Mouse (Mus musculus) forebrain, postnatal 0 days (tissue): ENCODE results near the gene C330007P06Rik. TPM values are rescaled to one million over a fixed set of nuclear protein-coding genes. Genes with fewer than 3 reads are reported as not detected.
A peak's percentile ranks its signal among the peaks of the same experiment; 100 is the strongest.

Experiments used
- ATAC-seq: fragments of 200-750 bp; cut with Nextera tagmentation; 2 replicates; pipeline ENCODE4 v1.8.0; 2017; ENCODE audit warnings: mild to moderate bottlenecking, moderate library complexity
- DNase-seq: peaks from one replicate; pipeline ENCODE4 v3.0.0-alpha.2; 2015
- H3K27ac ChIP-seq: fragments of 300-500 bp; sonication (generic); 2 replicates; pipeline ENCODE4 v1.5.1; 2014; ENCODE audit warnings: low read depth, mild to moderate bottlenecking, antibody characterized with exemption, low read length, moderate library complexity, mixed read lengths
- H3K27me3 ChIP-seq: fragments of 300-500 bp; sonication (generic); 2 replicates; pipeline ENCODE4 v1.6.1; 2014; ENCODE audit warnings: mild to moderate bottlenecking, low read length, mixed read lengths; ENCODE audit not compliant: insufficient read depth
- H3K36me3 ChIP-seq: fragments of 300-500 bp; sonication (generic); 2 replicates; pipeline ENCODE4 v1.6.1; 2014; ENCODE audit warnings: mild to moderate bottlenecking, moderate library complexity; ENCODE audit not compliant: insufficient read depth
- H3K4me1 ChIP-seq: fragments of 300-500 bp; sonication (generic); 2 replicates; pipeline ENCODE4 v1.6.1; 2014; ENCODE audit warnings: antibody characterized with exemption; ENCODE audit not compliant: insufficient read depth
- H3K4me2 ChIP-seq: fragments of 300-500 bp; sonication (generic); 2 replicates; pipeline ENCODE4 v1.6.1; 2014; ENCODE audit warnings: low read depth, mild to moderate bottlenecking, moderate library complexity
- H3K4me3 ChIP-seq: fragments of 300-500 bp; sonication (generic); 2 replicates; pipeline ENCODE4 v1.5.1; 2014; ENCODE audit warnings: low read depth, low read length, mixed read lengths
- H3K9ac ChIP-seq: fragments of 300-500 bp; sonication (generic); 2 replicates; pipeline ENCODE4 v1.6.1; 2014; ENCODE audit warnings: mild to moderate bottlenecking
- H3K9me3 ChIP-seq: fragments of 300-500 bp; sonication (generic); 2 replicates; pipeline ENCODE4 v1.6.1; 2016; ENCODE audit warnings: low read length
- CTCF ChIP-seq: sonication (generic); IDR thresholded peaks from 2 replicates; pipeline ENCODE4 v1.5.1; 2016; ENCODE audit warnings: antibody characterized with exemption, control low read depth, low read depth
- WGBS: fragments of 180-500 bp; shearing (Covaris S2); extraction: QIAGEN DNeasy Blood & Tissue Kit; methylation state at CpG from one replicate; pipeline ENCODE4 v1.1.7; 2014; 5-methylcytosine and 5-hydroxymethylcytosine counted together
- polyA plus RNA-seq: library from polyadenylated mRNA; unstranded; fragments of >200 nt; fragmentation: Nextera tagmentation; extraction: Ambion mirVana; gene quantifications from 2 replicates; pipeline ENCODE4 v1.2.1, GENCODE M21; 2015
- total RNA-seq: library from RNA; depleted of rRNA; stranded (reverse); fragments of >200 nt; gene quantifications from 2 replicates; pipeline ENCODE4 v1.2.3, GENCODE M21; 2014; rRNA removed

Gene C330007P06Rik
- total RNA-seq (30.6 and 36.1 TPM in 2 replicates), polyA plus RNA-seq (18.0 and 20.8 TPM in 2 replicates)

DNA sequence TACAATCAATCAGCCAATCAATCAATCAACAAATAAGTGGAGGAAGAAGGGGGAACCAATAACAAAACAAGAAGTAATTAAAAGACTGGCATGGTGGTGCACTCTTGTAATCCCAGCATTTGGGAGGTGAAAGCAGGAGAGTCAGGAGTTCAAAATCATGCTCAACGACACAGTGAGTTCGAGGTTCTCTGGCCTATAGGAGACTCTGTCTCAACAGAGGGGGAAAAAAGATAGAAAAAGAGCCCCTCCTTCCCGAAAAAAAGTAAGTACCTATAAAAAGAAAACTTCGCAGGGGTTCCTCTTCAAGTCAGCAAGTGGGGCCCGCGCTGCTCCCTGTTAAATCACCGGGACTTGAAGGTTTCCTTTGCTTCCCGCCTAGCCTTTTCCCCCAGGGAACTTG is at the start of gene C330007P06Rik, which contains the start of gene Ube2a:
C330007P06Rik (minus strand) TSS at position 347 of the 400 bp plus-strand sequence.
Ube2a (plus strand) TSS at position 136 of the 400 bp plus-strand sequence.
- DNase-seq (no peak), ATAC-seq (no peak)
- no peaks in the 10 kb centered on the region for H3K36me3 ChIP-seq
- no peaks in the 10 kb centered on the region for H3K4me1 ChIP-seq
- H3K4me2 ChIP-seq: peak within 1 kb of the TSS; percentile 52
- H3K4me3 ChIP-seq: peak within 1 kb of the TSS; percentile 58
- H3K9me3 ChIP-seq: no peaks in the 10 kb centered on the region
- H3K27me3 ChIP-seq: no peaks in the 10 kb centered on the region
- H3K9ac ChIP-seq: peak within 1 kb of the TSS; percentile 62
- 24% methylated on average over 8 of the region's 8 CpGs for WGBS
- H3K27ac ChIP-seq: peak within 1 kb of the TSS; percentile 64; the same call in 1 of the 2 replicates
- TF ChIP-seq CTCF: no peak

DNA sequence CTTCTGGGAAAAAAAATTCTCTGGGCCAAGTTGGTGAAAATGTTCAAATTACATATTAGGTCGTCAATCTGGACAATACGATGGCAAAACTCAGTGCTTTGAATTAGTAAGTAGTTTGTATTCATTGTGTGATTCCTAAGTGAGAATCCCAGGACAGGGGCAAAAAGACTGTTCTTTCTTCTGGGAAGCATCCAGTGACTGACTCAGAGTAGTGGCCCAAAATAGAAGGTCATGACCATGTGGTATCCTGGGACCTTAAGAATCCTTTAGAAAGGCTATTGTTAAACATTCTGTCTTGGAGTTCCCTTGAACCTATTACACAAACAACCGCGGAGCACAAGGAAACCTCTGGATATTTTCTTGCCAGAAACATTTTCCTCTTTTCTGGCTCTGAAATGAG is 47.4 kb upstream of the C330007P06Rik start:
- 87% methylated on average over 4 of the region's 4 CpGs for WGBS
- Histone ChIP-seq H3K9me3 (no peaks in the 10 kb centered on the region), H3K27ac (no peak overlapping the region), H3K4me1 (no peaks in the 10 kb centered on the region), H3K9ac (no peak overlapping the region), H3K36me3 (no peaks in the 10 kb centered on the region), H3K4me3 (no peak overlapping the region), H3K4me2 (no peak overlapping the region), H3K27me3 (no peaks in the 10 kb centered on the region)
- ATAC-seq: no peak
- no peak for TF ChIP-seq CTCF
- no peak for DNase-seq

DNA sequence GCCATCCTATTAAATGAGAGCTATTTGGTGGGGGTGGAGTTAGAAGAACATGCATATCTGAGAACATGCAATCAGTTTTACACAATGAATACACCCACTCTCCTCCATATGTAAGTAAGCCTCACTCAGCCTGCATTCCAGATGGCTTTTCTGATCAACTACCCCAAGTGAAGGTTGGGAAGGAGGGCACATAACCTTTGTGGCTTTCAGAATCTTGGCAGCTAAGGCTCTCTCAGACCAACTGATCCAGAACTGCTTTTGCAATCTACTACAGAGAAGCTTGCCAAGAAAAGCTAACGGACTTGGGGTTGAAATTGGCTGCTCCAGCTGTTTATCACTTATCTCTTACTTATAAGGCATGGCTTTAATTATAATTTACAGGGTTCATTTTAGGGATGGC is 43.8 kb upstream of the C330007P06Rik start:
- TF ChIP-seq CTCF: no peak
- no peak overlapping the region for H3K4me3 ChIP-seq
- H3K27me3 ChIP-seq: no peaks in the 10 kb centered on the region
- DNase-seq (no peak), ATAC-seq (no peak)
- no peak overlapping the region for H3K4me2 ChIP-seq
- H3K27ac ChIP-seq: no peak overlapping the region
- H3K9ac ChIP-seq: no peak overlapping the region
- no peaks in the 10 kb centered on the region for H3K36me3 ChIP-seq
- no peaks in the 10 kb centered on the region for H3K9me3 ChIP-seq
- H3K4me1 ChIP-seq: no peaks in the 10 kb centered on the region
- WGBS: 38% methylated on average over 1 of the region's 1 CpGs

DNA sequence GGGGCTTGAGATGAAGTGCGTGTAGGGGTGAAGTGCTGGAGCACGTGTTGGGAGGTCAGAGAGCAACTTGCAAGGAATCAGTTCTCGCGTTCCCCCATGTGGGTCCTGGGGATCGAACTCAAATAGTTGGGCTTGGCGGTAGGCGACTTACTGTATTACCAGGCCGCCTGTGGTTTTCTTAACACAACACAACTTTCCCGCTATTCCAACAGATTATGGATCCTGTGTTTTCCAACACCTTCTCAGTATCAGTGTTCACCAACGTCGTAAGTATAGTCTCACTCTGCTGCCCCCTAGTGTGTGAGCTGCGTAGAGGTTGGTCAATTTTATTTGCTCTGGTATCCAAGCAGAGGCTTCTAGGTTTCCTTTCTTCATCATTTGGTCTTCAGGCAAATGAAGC is 37.4 kb upstream of the C330007P06Rik start:
- no peak overlapping the region for H3K9ac ChIP-seq
- 48% methylated on average over 12 of the region's 12 CpGs for WGBS
- H3K36me3 ChIP-seq: no peaks in the 10 kb centered on the region
- H3K27me3 ChIP-seq: no peaks in the 10 kb centered on the region
- peak; percentile 66 for TF ChIP-seq CTCF
- peak; percentile 58; the same call in 1 of the 2 replicates for ATAC-seq
- DNase-seq: peak; percentile 55
- no peak overlapping the region for H3K4me3 ChIP-seq
- no peak overlapping the region for H3K4me2 ChIP-seq
- H3K27ac ChIP-seq: no peak overlapping the region
- H3K9me3 ChIP-seq: no peaks in the 10 kb centered on the region
- H3K4me1 ChIP-seq: no peaks in the 10 kb centered on the region

DNA sequence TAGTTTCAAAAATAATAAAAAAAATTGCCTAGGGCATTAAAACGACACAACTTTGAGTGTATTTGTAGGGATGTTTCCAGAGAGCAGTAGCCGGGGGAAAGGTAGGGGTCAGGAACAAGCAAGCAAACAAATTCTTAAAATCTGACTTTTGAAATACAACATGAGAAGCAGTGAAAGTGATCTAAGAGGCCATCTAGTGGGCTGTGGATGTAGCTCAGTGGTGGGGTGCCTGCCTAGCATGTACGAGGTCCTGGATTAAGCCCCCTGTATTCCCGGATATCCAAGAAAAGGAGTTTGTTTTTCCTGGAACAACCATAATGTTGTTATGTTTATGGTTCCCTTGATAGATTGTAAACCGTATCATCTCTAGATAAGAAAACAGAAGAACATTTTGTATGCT is 32.6 kb upstream of the C330007P06Rik start:
- ATAC-seq: no peak
- Histone ChIP-seq H3K36me3 (no peaks in the 10 kb centered on the region), H3K4me3 (no peak overlapping the region), H3K9me3 (no peaks in the 10 kb centered on the region), H3K27me3 (no peaks in the 10 kb centered on the region), H3K27ac (no peak overlapping the region), H3K4me2 (no peak overlapping the region), H3K4me1 (no peaks in the 10 kb centered on the region), H3K9ac (no peak overlapping the region)
- 32% methylated on average over 5 of the region's 5 CpGs for WGBS
- TF ChIP-seq CTCF: peak; percentile 45
- peak; percentile 18 for DNase-seq

DNA sequence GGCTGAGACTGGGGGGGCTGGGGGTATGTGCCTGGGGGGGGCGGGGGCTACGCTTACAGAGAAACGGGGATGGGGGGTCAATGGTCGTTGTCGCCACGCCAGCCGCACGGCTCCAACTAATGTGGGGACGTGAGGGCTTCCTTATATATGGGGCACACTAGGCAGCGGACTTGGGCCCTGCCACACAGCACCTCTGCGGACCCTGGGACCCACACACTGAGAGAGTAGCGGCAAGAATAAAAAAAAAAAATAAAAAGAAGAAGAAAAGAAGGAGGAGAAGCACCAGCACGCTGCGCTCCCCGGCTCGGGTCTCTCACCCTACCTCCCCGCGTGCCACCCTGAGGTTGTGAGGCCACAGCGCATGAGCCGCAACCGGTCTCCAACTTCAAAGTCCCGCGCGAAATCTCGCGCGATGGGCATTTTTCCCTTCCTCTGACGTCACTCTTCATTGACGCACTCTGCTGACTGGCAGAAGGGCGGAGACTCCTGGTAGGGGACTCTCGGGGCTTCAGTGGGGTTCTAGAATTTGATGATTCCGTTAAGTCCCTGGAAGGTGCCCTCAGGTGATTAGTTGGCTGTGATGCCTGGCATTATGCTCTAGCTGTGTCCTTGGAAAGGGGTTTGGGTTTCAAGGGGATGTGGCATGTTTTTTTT is 29.3 kb upstream of the C330007P06Rik start:
- peak overlapping the region; percentile 47 for H3K4me2 ChIP-seq
- ATAC-seq (peak; percentile 95), DNase-seq (peak; percentile 95)
- peak overlapping the region; percentile 62 for H3K9ac ChIP-seq
- no peaks in the 10 kb centered on the region for H3K9me3 ChIP-seq
- no peaks in the 10 kb centered on the region for H3K4me1 ChIP-seq
- no peaks in the 10 kb centered on the region for H3K36me3 ChIP-seq
- H3K27ac ChIP-seq: peak overlapping the region; percentile 80
- TF ChIP-seq CTCF: no peak
- peak overlapping the region; percentile 50 for H3K4me3 ChIP-seq
- H3K27me3 ChIP-seq: no peaks in the 10 kb centered on the region
- 21% methylated on average over 32 of the region's 32 CpGs for WGBS

DNA sequence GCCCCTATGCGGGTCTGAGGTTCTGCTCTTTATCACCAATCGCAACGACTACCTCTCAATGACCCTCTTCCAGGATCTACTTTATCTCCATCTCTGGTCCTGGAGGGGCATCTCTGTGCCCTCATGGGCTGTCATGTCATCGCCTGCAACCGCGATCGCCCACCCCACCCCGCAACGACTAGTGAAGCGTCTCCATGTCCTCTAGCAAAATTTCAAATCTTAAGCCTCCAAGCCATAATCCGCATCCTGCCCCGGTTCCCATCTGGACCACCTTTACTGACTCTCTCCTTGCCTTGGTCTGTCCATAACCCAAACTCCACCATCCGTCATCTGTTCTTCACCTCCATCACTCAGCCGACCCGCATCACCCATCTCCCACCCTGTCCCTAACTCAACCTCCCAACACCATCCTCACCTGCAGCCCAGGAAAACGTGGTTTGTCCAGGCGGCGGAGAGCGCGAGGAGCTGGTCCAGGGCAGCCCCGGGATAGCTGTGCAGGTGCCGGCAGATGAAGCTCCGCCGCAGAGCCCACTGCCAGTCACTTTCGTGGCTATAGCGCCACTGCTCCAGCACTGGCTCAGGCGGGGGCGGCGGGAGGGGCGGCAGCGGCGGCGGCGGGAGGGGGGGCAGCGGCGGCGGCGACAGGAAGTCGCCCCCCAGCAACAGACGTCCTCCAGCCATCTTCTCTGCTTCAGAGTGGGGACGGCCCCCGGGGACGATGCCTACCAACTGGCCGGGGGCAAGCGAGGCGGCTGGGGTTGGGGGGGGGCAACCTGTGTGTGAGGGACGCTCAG is 28.6 kb upstream of the C330007P06Rik start, which contains the start of gene Nkrf:
Nkrf (minus strand) TSS at position 579 of the 794 bp plus-strand sequence.
- Histone ChIP-seq H3K9me3 (no peaks in the 10 kb centered on the region), H3K4me1 (no peaks in the 10 kb centered on the region), H3K4me3 (peak within 1 kb of the TSS; percentile 50), H3K9ac (peak within 1 kb of the TSS; percentile 62), H3K36me3 (no peaks in the 10 kb centered on the region), H3K4me2 (peak within 1 kb of the TSS; percentile 47), H3K27ac (peak within 1 kb of the TSS; percentile 80), H3K27me3 (no peaks in the 10 kb centered on the region)
- ATAC-seq (peak; percentile 69), DNase-seq (peak; percentile 55)
- no peak for TF ChIP-seq CTCF
- WGBS: 30% methylated on average over 37 of the region's 47 CpGs
